Mouse (Mus musculus) embryonic fibroblast, embryonic 13.5 days (primary cell): ENCODE measurements around the gene Omd. TPM values are rescaled to one million over a fixed set of nuclear protein-coding genes. Genes with fewer than 3 reads are reported as not detected.
A peak's percentile ranks its signal among the peaks of the same experiment; 100 is the strongest.
"Not testable (repeated sequence)": the region's sequence is repeated elsewhere in the genome, so short reads cannot be mapped to it uniquely, and the experiment has no call there.

Source experiments
- H3K27ac ChIP-seq: 2 replicates; pipeline ENCODE4 v1.5.1; 2012; ENCODE audit warnings: low read length, control low read depth, inconsistent platforms; ENCODE audit not compliant: insufficient read depth
- H3K4me1 ChIP-seq: 2 replicates; pipeline ENCODE4 v1.6.1; 2011; ENCODE audit warnings: low read length; ENCODE audit not compliant: control insufficient read depth, insufficient read depth
- H3K4me3 ChIP-seq: 2 replicates; pipeline ENCODE4 v1.5.1; 2011; ENCODE audit warnings: mild to moderate bottlenecking, control low read depth, low read length; ENCODE audit not compliant: insufficient read depth
- CTCF ChIP-seq: IDR thresholded peaks from 2 replicates; pipeline ENCODE4 v1.5.1; 2011; ENCODE audit warnings: mild to moderate bottlenecking, control low read depth, low read length, moderate library complexity, borderline replicate concordance; ENCODE audit not compliant: insufficient read depth
- POLR2A ChIP-seq: IDR thresholded peaks from 2 replicates; pipeline ENCODE4 v1.6.1; 2011; ENCODE audit warnings: low read depth, mild to moderate bottlenecking, control low read depth, low read length, moderate library complexity
- polyA plus RNA-seq: library from polyadenylated mRNA; stranded (reverse); fragments of >200 nt; gene quantifications from 2 replicates; pipeline ENCODE4 v1.2.4, GENCODE M21; 2011; ENCODE audit warnings: low read depth; ENCODE audit not compliant: missing spikeins, insufficient read length

Gene Omd
- polyA plus RNA-seq, 1 experiment: 8.3 TPM

GRCm38 (mm10) chr13:49556924-49557323 is 25.3 kb upstream of the Omd start:
- TF ChIP-seq POLR2A (no peak), CTCF (no peak)
- Histone ChIP-seq H3K4me1 (no peaks in the 10 kb centered on the region), H3K27ac (peak overlapping the region; percentile 10; the same call in 1 of the 2 replicates), H3K4me3 (no peak overlapping the region)

- H3K27ac ChIP-seq: no peak overlapping the region
- no peak overlapping the region for H3K4me3 ChIP-seq
- peak; percentile 60; the same call in 1 of the 2 replicates for TF ChIP-seq CTCF
- no peak for TF ChIP-seq POLR2A
- H3K4me1 ChIP-seq: no peaks in the 10 kb centered on the region
Observed at GRCm38 (mm10) chr13:49559185-49559584, 23.1 kb upstream of the Omd start.

- Histone ChIP-seq H3K4me3 (no peak overlapping the region), H3K27ac (no peak overlapping the region), H3K4me1 (no peaks in the 10 kb centered on the region)
- no peak for TF ChIP-seq CTCF
- no peak for TF ChIP-seq POLR2A
Observed at GRCm38 (mm10) chr13:49560886-49561285, 21.4 kb upstream of the Omd start.

GRCm38 (mm10) chr13:49564347-49564746 is 17.9 kb upstream of the Omd start:
- TF ChIP-seq CTCF (no peak), POLR2A (no peak)
- no peaks in the 10 kb centered on the region for H3K4me1 ChIP-seq
- no peak overlapping the region for H3K27ac ChIP-seq
- no peak overlapping the region for H3K4me3 ChIP-seq

GRCm38 (mm10) chr13:49570371-49570770 is 11.9 kb upstream of the Omd start:
- Histone ChIP-seq H3K4me1 (no peaks in the 10 kb centered on the region), H3K27ac (no peak overlapping the region), H3K4me3 (no peak overlapping the region)
- TF ChIP-seq CTCF: no peak
- TF ChIP-seq POLR2A: no peak

- no peaks in the 10 kb centered on the region for H3K4me1 ChIP-seq
- H3K4me3 ChIP-seq: no peak overlapping the region
- H3K27ac ChIP-seq: no peak overlapping the region
- TF ChIP-seq POLR2A (no peak), CTCF (no peak)
Observed at GRCm38 (mm10) chr13:49571418-49571817, 10.8 kb upstream of the Omd start.

GRCm38 (mm10) chr13:49583859-49584258 is 1.6 kb downstream of the Omd start:
- Histone ChIP-seq H3K27ac (peak overlapping the region; percentile 99), H3K4me3 (no peak overlapping the region), H3K4me1 (peaks cover 4% of the 10 kb centered on the region)
- TF ChIP-seq POLR2A (0 out of 2 replicates have a peak, but pooled peaks have one; percentile 16), CTCF (no peak)

GRCm38 (mm10) chr13:49584307-49585005 is 2.2 kb downstream of the Omd start:
- Histone ChIP-seq H3K4me3 (no peak overlapping the region), H3K4me1 (peaks cover 4% of the 10 kb centered on the region), H3K27ac (peak overlapping the region; percentile 99)
- no peak for TF ChIP-seq CTCF

GRCm38 (mm10) chr13:49586062-49586461 is 3.8 kb downstream of the Omd start:
- peaks cover 2% of the 10 kb centered on the region; the same call in 1 of the 2 replicates for H3K4me1 ChIP-seq
- no peak for TF ChIP-seq POLR2A
- TF ChIP-seq CTCF: no peak
- H3K27ac ChIP-seq: peak overlapping the region; percentile 80
- no peak overlapping the region for H3K4me3 ChIP-seq

- not testable (repeated sequence) for H3K4me1 ChIP-seq
Observed at GRCm38 (mm10) chr13:49602541-49602940, 20.3 kb downstream of the Omd start.

More at GRCm38 (mm10) chr13:49602541-49602940, 20.3 kb downstream of the Omd start:
- not testable (repeated sequence) for H3K4me3 ChIP-seq, H3K27ac ChIP-seq
